Mouse (Mus musculus): ENCODE measurements at regions not wholly inside any gene's neighbourhood (a gene's known extent, or its start where the extent isn't known, plus 50 kb on each side); places are given as distances from the start of the nearest gene placed in this dataset.

DNA sequence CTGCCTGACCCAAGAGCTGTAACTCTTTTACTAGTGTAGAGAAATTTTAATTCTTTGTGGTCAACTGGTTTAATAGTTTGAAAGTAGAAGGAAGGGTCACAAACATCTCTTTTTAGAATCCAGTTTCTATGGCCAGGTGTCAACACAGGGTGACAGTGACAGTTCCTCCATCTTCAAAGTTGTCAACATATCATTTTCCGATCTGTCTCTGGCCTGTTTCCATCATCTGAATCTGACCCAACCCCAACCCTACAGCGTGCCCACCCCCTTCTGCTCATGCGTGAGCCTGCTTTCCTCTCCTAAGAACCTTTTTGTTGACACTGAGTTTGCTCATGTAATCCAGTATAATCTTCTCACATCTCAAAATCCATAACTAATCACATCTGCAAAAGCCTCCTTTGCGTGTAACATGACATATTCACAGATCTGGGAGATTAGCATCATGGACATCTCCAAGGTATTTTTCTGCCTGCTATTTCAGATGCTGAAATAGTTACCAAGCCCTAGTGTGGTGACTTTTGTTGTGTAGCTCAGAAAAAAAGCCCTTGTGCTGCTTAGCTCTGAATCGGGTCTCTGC lies 168.4 kb downstream of the B3gnt2 start:
- TF ChIP-seq CTCF (IDR thresholded peaks at IDR 0.05; ENCODE audit: low read depth) (no peak), EP300 (IDR thresholded peaks at IDR 0.05; ENCODE audit: low read depth) (no peak)

Data from heart, postnatal 0 days (tissue).